Mouse (Mus musculus) ES-CJ7 (cell line): ENCODE data around the gene Itgb4.
A peak's percentile ranks its signal among the peaks of the same experiment; 100 is the strongest.
"Not testable (repeated sequence)": the region's sequence is repeated elsewhere in the genome, so short reads cannot be mapped to it uniquely, and the experiment has no call there.

Experiments used
- DNase-seq: peaks from one replicate; pipeline ENCODE4 v3.0.0; 2011; ENCODE audit warnings: low read depth, low spot score

The Itgb4 gene

DNA sequence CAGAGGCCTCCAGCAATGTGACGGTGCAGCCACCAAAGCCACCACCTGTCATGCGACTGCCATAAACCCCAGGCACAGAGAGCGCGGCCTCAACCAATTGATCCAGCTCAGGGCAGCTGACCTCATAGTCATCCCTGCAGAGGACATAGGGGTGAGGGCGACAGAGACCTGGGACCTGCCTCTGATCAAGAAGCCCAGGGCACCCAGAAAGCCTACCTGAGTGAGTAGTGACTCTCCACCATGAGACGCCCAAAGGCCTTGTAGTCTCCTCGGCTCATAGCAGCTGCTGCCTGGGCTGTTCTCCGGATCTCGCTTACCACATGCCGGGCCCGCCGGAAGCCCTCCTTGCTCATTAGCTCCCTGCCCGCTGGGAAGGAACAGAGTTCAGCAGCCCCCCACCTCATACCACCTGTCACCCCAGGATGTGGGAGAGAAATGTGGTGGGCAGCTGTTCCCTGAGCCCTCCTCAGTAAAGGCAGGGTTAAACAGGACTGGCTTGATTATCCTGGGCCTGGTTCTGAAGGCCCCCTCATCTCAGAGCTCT lies 34.4 kb downstream of the Itgb4 start:
- no peak for DNase-seq

DNA sequence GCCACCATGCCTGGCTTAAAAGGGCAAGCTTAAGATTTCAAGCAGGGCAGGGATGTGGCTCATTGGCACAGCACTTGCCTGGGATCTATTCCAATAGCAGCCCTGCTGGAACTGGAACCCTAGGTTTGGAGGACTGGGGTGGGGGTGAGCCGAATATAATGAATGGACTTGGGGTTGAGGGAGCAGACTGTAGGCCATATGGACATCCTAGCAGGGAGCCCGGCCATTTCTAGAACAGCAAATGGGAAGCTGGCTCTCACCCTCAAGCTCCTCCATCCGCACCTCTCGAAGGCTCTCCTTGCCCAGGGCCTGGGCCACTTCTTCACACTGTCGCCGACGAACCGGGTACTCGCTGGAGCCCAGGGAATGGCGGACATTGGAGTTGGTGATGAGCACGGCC lies 35.2 kb downstream of the Itgb4 start:
- DNase-seq, result no peak

DNA sequence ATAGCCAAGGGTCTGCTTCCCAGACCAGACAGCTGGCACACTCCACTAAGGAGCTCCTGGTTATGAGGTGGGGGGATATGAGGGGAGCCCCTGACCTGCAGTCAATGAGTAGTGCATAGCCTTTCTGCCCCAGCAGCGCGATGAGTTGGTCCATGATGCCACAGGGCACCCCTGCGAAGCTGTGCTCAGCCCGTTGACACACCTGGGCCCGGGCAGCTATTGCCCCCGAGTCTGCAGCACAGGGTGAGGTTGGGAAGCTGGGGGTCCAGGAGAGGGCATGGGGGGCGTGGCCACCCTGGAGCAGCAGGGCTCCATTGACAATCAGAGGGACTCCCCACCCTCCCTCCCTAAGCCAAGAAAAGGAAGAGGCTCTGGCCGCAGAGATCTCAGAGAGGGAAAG lies 35.6 kb downstream of the Itgb4 start:
- no peak for DNase-seq

DNA sequence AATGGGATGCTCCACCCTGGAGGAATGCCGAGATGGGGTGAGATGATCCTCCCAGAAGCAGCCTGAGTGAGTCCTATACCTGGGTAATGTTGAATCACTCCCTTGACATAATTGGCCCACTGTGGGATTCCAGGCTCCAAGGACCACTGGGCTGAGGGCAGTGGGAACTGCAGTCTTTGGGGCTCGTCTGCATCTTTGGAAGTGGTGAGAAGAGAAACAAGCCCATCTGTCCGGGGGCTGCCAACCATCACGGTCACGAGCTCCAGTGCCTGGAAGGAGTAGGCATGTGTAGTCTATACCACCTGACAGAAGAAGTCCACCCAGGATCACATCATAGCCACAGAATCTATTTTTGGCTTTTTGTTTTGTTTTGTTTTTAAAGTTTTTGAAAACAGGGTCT lies 36.4 kb downstream of the Itgb4 start:
- DNase-seq, result no peak

DNA sequence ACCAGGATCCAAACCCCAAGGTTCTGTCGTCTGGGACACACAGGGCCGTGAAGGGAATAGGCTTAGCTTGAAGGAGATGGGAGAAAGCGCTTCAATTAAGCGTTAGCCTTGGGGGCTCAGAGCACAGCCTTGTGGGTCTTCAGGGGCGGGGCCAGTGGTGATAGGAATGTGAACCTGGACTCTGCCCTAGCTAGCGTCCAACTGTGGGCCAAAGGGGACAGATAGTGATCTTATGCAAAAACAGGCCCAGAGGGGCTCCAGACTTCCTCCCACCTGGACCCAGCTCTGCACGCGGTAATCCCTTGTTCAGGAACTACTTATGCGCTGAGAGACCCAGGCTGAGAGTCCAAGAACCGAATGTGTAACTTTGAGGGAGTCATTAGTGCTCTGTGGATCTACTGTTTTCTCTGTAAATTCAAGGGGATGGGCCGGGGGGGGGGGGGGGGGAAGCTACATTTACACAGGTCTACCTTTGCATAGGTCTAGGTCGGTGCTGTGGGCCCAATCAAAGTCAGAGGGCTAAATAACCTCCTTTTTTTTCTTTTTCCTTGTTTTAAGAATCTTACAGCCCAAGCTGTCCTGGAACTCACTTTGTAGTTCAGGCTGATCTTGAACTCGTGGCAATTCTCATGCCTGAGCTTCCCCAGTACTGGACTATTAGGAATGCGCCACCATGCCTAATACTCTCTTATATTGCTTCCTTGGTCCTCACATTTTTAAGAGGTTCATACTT lies 37.2 kb downstream of the Itgb4 start:
- peak; percentile 56 for DNase-seq

DNA sequence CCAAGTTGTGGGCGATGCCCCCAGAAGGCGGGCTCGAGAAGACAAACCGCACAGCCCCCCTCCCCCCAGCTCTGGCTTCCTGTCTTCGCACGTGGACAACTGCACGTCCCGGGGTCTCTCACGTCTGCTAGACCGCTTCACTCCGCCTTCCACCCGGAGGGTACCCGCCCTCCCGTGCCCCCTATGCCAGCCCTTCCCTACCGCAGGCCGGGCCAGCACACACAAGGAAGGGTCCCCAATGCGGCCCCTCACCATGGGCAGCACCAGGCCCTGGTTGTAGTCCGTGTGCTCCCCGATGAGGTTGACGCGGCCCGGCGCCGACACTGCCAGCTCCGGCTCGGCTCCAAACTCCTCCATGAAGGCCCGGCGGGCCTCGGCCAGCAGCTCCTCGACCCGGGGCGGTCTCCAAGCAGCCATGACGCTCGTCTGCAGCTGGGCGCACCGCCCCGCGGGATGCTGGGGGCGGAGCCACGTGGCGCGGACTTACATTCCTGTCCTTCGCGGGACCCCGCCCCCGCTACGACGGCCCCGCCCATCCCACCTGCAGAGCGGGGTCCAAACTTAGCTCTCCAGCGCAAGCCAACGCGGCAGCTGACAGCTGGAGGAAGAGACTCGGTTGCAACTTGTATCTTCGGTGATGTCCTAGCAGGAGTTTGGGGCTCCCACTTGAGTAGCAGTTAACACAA lies 37.9 kb downstream of the Itgb4 start, which contains the start of gene Galk1:
Gene Galk1, minus strand, starts transcription at position 458 of the 686 bp plus-strand sequence.
- peak; percentile 96 for DNase-seq

DNA sequence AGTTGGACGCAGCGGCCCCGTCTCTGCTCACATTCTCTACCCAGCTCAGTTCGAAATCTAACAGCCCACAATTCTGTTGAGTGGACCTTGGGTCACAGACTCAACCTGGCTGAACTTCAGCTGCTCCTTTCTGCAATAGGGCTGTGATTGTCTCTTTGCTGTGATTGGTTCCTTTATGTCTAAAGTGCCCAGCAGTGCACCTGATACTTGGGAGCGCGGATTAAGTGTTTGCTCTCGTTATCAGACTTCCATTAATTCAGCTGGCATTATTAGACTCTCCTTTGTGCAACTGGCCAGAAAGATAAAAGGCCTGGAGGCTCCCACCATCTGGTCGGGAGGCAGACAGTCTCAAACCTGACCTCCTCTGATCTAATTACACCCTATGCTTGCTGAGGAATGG lies 40.3 kb downstream of the Itgb4 start:
- no peak for DNase-seq

DNA sequence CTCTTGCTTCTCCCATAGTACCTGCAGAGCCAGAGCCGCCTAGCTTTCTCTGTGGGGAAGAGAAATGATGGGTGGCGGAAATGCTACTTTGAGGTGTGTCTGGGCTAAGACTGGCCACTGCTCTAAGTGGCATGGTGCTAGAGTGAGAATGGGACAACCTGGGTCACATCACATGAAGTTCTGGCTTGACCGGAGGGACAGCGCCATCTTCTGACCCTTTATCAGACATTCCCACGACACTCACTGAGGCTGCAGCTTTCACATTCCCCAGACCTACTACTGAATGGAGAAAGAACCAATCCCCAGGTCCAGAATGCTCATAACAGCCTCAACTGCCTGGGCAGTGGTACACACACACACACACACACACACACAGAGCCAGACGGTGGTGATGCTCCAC lies 43.6 kb downstream of the Itgb4 start:
- DNase-seq, result peak; percentile 92

DNA sequence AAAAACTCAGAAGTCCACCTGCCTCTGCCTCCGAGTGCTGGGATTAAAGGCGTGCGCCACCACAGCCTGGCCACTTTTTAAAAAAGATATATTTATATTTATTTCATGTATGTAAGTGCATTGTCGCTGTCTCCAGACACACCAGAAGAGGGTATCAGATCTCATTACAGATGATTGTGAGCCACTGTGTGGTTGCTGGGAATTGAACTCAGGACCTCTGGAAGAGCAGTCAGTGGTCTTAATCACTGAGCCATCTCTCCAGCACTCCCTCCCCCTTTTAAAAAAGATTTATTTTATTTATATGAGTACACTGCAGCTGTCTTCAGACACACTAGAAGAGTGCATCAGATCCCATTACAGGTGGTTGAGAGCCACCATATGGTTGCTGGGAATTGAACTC lies 44.4 kb downstream of the Itgb4 start:
- DNase-seq, result not testable (repeated sequence)

DNA sequence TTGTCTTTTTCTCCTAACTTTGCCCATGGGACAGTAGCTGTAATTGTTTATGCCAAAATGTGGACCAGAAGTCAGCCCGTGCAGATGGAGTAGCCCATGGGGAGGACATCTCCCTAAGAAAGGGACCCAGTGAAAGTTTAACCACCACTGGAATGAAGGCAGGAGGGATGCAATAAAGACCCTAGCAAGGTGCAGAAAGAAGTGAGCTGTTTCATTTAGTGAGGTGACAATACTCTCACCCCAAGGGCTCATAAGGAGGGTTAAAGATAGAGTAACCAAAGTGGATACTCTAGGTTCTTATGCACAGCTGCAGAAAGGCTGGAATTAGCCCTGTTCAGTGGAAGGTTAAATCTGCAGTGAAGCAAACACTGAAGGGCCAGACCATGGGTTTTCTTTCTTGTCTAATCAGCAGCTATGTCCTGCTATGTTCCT lies 44.9 kb downstream of the Itgb4 start:
- no peak for DNase-seq

DNA sequence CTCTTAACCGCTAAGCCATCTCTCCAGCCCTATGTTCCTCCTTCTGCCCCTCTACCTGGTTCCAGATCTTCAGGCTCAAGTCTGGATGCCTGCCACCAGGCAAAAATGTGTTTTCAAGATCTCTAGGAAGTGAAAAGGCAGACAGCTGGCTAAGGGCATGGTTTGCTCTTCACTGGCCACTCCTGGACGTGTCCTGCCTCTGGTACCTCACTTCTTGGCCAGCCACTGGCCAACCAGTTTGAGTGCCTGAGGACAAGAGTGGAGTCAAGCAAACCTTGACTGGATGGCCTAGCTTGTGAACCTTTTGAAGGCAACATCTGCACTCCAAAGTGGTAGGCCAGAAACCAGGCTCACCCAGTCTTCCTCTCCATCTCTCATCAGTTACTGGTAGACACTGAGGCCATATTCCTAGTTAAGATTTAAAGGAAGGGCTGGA lies 45.5 kb downstream of the Itgb4 start:
- DNase-seq, result peak; percentile 38

DNA sequence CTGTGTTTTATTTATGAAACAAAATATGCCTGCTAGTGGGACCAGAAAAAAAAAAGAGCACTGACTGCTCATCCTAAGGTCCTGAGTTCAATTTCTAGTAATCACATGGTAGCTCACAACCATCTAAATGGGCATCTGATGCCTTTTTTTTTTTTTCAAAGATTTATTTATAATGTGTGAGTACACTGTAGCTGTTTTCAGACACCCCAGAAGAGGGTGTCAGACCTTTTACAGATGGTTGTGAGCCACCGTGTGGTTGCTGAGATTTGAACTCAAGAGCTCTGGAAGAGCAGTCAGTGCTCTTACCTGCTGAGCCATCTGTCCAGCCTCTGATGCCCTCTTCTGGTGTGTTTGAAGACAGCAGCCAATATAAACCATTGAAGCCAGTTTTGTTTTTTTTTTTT lies 46.0 kb downstream of the Itgb4 start:
- peak; percentile 65 for DNase-seq

DNA sequence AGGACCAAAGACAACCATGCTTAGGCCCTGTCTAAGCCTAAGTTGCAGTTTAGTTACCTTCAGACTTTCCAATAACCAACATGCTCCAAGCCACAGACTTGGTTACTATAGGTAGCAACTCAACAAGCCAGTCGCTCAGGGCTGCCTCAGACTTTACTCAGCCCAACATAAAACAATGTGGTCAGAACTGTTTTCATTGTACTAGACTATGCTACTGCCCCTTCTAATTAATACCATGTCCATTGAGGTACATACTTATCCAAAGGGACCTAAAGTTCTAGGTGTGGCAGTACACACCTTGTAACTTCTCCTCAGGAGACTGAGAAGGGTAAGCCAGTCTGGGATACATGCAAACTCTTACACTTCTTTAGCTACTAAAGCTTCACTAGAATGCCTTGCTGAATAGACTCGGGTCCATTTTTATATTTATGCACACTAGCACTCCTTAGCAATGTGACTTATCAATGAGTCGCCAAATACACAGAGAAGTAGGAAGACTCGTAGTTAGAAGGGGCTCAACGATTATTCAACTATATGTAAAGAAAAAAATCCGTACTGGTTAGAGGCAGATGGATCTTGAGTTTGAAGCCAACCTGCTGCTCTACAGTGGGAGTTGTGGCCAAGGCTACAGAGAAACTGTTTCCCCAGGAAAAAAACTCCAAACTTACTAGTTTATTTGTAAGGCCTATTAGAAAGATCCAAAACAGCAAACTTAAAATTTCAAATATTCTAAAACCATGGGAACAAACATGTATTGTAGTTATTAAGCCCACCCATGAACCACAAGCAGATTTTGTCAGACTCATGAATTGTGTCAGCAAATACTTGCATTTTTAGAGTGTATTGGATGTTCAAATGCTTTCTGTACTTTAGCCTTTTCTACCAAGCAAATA lies 47.1 kb downstream of the Itgb4 start:
- peak; percentile 37 for DNase-seq

DNA sequence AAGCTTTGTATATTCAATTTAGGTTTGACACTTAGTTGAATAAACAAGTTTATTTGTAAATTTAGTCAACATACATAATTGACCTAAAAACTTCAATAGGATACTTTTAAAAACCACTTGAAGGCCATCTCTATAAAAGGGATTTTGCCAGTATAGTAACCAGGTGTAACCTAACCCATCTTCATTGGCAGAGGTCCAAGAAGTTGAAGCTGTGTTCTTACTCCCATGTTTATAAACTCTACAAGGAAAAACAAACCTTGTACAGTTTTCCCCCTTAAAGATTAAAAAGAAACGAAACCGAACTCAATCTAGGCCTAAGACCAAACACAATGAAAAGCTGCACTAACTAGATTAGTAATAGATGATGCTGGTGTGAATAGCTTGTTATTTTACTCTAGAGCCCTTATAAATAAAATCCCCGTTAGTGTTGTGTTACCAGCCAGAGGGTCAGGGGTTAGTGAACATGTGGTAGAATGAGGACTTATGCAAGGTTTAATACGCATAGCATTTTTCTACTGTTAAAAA lies 47.8 kb downstream of the Itgb4 start:
- no peak for DNase-seq

DNA sequence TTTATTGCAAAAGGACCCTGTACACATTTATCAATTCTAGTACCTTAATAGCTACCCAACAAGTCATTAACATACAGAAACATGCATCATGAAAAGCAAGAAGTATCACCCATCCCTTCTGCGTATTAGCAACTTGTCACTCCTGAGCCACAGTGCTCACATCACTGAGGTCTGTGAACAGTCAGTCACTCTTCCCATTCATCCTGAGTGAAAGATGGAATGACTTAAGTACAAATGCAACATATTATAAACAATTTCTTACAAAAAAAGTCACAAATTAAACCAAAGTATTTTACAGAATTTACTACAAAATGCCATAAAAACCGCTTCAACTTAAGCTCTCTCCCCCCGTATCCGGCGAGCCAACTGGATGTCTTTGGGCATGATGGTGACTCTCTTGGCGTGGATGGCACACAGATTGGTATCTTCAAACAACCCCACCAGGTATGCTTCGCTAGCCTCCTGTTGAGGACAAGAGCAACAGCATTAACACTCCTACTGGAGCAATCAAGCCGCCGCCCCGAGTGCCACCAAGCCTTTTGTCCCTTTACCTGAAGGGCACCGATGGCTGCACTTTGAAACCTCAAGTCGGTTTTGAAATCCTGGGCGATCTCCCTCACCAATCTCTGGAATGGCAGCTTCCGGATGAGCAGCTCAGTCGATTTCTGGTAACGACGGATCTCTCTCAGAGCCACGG lies 48.7 kb downstream of the Itgb4 start:
- DNase-seq, result not testable (repeated sequence)

DNA sequence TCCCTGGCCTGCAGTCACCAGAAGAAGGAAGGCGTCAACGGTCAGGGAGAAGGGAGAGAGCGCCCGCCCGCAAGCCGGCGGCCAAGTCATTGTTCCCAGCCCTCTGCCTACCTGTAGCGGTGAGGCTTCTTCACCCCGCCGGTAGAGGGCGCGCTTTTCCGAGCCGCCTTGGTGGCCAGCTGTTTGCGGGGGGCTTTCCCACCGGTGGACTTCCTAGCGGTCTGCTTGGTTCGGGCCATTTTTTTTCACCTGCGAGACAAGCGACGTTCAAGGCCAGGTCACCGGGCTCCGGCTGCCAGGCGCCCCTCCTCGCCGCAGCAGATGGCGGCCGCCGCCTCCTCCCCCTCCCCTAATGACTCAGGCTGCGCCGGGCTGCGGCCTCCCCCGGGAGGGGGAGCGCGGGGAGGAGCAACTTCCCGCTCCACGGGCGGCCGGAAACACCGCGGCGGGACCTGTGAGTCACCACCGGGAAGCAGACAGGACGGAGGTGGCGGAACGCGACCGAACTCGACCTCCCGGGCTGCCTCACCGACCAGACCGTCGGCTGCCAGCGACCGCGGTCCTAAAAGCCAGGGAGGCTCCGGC lies 49.4 kb downstream of the Itgb4 start:
- peak; percentile 75 for DNase-seq

DNA sequence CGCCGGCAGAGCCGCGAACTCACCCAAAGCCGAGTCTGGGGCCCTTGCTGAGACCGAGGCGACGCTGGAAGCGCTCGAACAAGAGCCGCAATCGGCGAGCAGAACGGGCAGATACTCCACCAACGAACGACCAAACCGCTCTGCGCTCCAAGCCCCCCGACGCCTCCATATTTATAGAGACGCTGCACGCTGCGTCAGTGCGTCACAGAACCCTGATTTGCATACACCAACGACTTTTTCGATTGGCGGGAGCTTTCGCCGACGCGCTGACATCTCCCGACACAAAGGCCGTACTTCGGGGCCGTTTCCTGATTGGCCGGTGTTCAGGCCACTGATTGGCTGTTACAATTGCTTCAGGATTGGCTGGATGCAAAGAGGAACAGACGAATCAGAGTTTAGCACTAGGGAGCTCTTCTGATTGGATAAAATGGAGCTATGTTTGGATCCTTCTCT lies 49.9 kb downstream of the Itgb4 start:
- DNase-seq, result peak; percentile 100

DNA sequence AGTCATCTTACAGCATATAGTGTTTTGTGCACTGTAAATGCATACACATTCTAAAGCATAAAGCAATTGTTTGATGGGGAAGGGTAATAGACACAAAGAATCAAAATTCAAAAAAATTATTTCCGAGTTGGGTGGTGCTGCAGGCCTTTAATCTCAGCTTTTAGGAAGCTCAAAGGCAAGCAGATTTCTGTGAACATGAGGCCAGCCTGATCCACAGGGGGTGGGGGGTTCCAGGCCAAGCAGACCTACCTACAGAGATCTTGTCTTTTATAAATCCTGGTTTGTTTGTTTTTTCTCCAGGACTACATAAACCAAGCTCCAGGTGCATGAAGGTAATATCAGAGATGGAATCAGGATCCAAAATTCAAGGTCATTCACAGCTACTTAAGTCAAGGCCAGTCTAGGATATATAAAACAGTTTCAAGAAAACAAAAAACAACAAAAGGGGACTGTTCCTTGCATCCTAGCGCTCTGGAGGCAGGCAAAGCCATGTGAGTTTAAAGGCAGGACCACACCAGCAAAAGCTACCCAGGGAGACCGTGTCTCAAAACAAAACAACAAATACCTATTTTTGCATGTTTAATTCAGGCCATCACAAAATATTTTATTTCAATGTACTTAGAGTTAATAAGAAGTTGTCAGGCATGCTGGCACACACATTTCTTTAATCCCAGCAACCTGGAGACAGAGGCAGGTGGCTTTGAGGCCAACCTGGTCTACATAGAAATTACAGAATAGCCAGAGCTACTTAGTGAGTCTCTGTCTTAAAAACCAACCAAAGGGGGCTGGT lies 50.7 kb downstream of the Itgb4 start:
- no peak for DNase-seq

DNA sequence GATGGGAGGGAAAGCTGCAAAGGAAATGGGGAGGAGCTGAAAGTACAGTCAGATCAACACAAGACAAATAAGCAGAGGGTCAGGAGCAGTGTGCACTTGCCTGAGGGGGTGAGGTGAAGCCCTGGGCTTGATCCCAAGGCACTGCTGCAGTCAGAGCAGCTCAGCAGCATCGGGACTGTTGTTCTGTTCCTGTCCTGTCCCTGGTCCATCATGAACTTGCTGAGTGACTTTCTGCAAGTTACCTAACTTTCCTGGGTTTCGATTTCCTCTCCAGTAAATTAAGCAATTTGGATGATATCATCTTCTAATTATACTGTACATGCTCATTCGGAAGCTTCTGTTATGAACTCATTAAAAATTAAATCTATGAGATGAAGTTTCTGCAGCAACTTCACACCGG lies 53.2 kb downstream of the Itgb4 start, which contains the start of gene H3f3b:
Gene H3f3b, minus strand, starts transcription at position 207 of the 400 bp plus-strand sequence.
- no peak for DNase-seq
